ENCODE assay signal across 15 mouse cellular contexts in genomic region chr2:32835588-32835987, GRCm38 (mm10). TPM values are rescaled to one million over a fixed set of nuclear protein-coding genes. Genes with fewer than 3 reads are reported as not detected.
A peak's percentile ranks its signal among the peaks of the same experiment; 100 is the strongest.
DNase-seq lines count a peak whose midpoint lies in the region; ATAC-seq and TF ChIP-seq lines count a peak whose summit lies in the region.
"Had no signal": no experiment of that assay in that cellular context is flagged by ENCODE, and none has a peak within 500 bp of the region (broad histone marks: within the 10 kb centered on the region; RNA-seq: fewer than 3 reads in every experiment).

No protein-coding gene starts in this region.

- 0 out of 2 replicates have a peak overlapping the region, but pooled peaks have one; percentile 21 for H3K27ac ChIP-seq in forebrain, embryonic 14.5 days (ENCODE audit: low read depth, low read length)
- H3K27ac ChIP-seq in forebrain, embryonic 13.5 days, result no peak overlapping the region
- peak overlapping the region; percentile 55; the same call in 1 of the 2 replicates for H3K27ac ChIP-seq in intestine, embryonic 14.5 days (ENCODE audit: low read depth)
- no peak overlapping the region for H3K27ac ChIP-seq in intestine, postnatal 0 days (ENCODE audit: low read depth, low read length)
- H3K27ac ChIP-seq in lung, embryonic 16.5 days (ENCODE audit: low read length), result peak overlapping the region; percentile 86
- H3K27ac ChIP-seq: liver, embryonic 14.5 days had no signal

- no peaks in the 10 kb centered on the region for H3K27me3 ChIP-seq in forebrain, embryonic 14.5 days (replicated peaks; ENCODE audit: control insufficient read depth, insufficient read depth, low read length)
- H3K27me3 ChIP-seq in forebrain, embryonic 13.5 days, result no peaks in the 10 kb centered on the region
- H3K27me3 ChIP-seq in intestine, embryonic 14.5 days (replicated peaks; ENCODE audit: control insufficient read depth, insufficient read depth, low read length), result no peaks in the 10 kb centered on the region
- no peaks in the 10 kb centered on the region for H3K27me3 ChIP-seq in intestine, postnatal 0 days (replicated peaks; ENCODE audit: control insufficient read depth, insufficient read depth, low read length)
- no peaks in the 10 kb centered on the region for H3K27me3 ChIP-seq in lung, embryonic 16.5 days (ENCODE audit: control insufficient read depth, insufficient read depth, low read depth, low read length)
- no peaks in the 10 kb centered on the region for H3K27me3 ChIP-seq in myocyte (ENCODE audit: control insufficient read depth, insufficient read depth, insufficient read length)

- no peak for TF ChIP-seq CTCF in intestine, postnatal 0 days (IDR thresholded peaks at IDR 0.05; ENCODE audit: low read depth)

- TF ChIP-seq POLR2A in myocyte (IDR thresholded peaks at IDR 0.05; ENCODE audit: insufficient read length, low read depth), result no peak

- no peak for DNase-seq in forebrain, embryonic 14.5 days (ENCODE audit: low spot score)
- no peak for DNase-seq in intestine, embryonic 14.5 days (ENCODE audit: low spot score)
- DNase-seq in lung, postnatal 36 days, result no peak
- DNase-seq in urinary bladder, postnatal 4 days (ENCODE audit: low spot score in 2 of 2), result no peak
- DNase-seq: adrenal gland, postnatal 14 days; gastrocnemius, postnatal 36 days; kidney, adult 9 months; layer of hippocampus, adult 9-11 months; right cerebral cortex, adult 18-20 months; spleen, adult 18-20 months had no signal

- H3K79me2 ChIP-seq in myocyte (ENCODE audit: control insufficient read depth, insufficient read depth), result peaks cover 12% of the 10 kb centered on the region

- H3K4me1 ChIP-seq in forebrain, embryonic 14.5 days (ENCODE audit: control insufficient read depth, insufficient read depth, low read length), result peaks cover 2% of the 10 kb centered on the region; the same call in 1 of the 2 replicates
- peaks cover 10% of the 10 kb centered on the region; the same call in 1 of the 2 replicates for H3K4me1 ChIP-seq in forebrain, embryonic 13.5 days
- H3K4me1 ChIP-seq in intestine, embryonic 14.5 days (replicated peaks; ENCODE audit: control insufficient read depth, insufficient read depth, low read length), result peaks cover 11% of the 10 kb centered on the region
- no peaks in the 10 kb centered on the region for H3K4me1 ChIP-seq in intestine, postnatal 0 days (replicated peaks; ENCODE audit: control insufficient read depth, insufficient read depth, low read length)
- H3K4me1 ChIP-seq in lung, embryonic 16.5 days (replicated peaks; ENCODE audit: control insufficient read depth, insufficient read depth, low read length), result peaks cover 21% of the 10 kb centered on the region

- no peaks in the 10 kb centered on the region for H3K9me3 ChIP-seq in forebrain, embryonic 14.5 days (replicated peaks; ENCODE audit: control insufficient read depth, low read length)
- no peaks in the 10 kb centered on the region for H3K9me3 ChIP-seq in forebrain, embryonic 13.5 days (replicated peaks)
- H3K9me3 ChIP-seq in intestine, embryonic 14.5 days (ENCODE audit: control insufficient read depth, low read length), result no peaks in the 10 kb centered on the region
- no peaks in the 10 kb centered on the region for H3K9me3 ChIP-seq in intestine, postnatal 0 days (ENCODE audit: control insufficient read depth)
- no peaks in the 10 kb centered on the region for H3K9me3 ChIP-seq in lung, embryonic 16.5 days (ENCODE audit: control insufficient read depth, low read length)

- no peak overlapping the region for H3K4me2 ChIP-seq in forebrain, embryonic 14.5 days (ENCODE audit: low read length)
- no peak overlapping the region for H3K4me2 ChIP-seq in forebrain, embryonic 13.5 days
- no peak overlapping the region for H3K4me2 ChIP-seq in intestine, embryonic 14.5 days (ENCODE audit: low read length)
- H3K4me2 ChIP-seq in intestine, postnatal 0 days (replicated peaks; ENCODE audit: low read depth), result no peak overlapping the region
- no peak overlapping the region for H3K4me2 ChIP-seq in lung, embryonic 16.5 days (ENCODE audit: low read depth, low read length)
- H3K4me2 ChIP-seq in myocyte (ENCODE audit: low read depth), result peak overlapping the region; percentile 1

- no peaks in the 10 kb centered on the region for H3K36me3 ChIP-seq in forebrain, embryonic 14.5 days (ENCODE audit: control insufficient read depth, insufficient read depth, low read length)
- no peaks in the 10 kb centered on the region for H3K36me3 ChIP-seq in forebrain, embryonic 13.5 days (ENCODE audit: poor library complexity, severe bottlenecking)
- no peaks in the 10 kb centered on the region for H3K36me3 ChIP-seq in intestine, embryonic 14.5 days (ENCODE audit: control insufficient read depth, insufficient read depth, low read length)
- no peaks in the 10 kb centered on the region for H3K36me3 ChIP-seq in intestine, postnatal 0 days (ENCODE audit: control insufficient read depth, insufficient read depth)
- no peaks in the 10 kb centered on the region for H3K36me3 ChIP-seq in lung, embryonic 16.5 days (ENCODE audit: control insufficient read depth, insufficient read depth, low read length)
- no peaks in the 10 kb centered on the region for H3K36me3 ChIP-seq in myocyte (ENCODE audit: control insufficient read depth, insufficient read depth)

- no peak for ATAC-seq in forebrain, embryonic 14.5 days
- ATAC-seq in forebrain, embryonic 13.5 days, result no peak
- ATAC-seq in intestine, embryonic 14.5 days (replicated peaks; ENCODE audit: low FRiP score, low TSS enrichment, low read depth), result no peak
- ATAC-seq in intestine, postnatal 0 days, result no peak
- ATAC-seq in lung, embryonic 16.5 days (ENCODE audit: low read depth), result no peak

- no peak overlapping the region for H3K9ac ChIP-seq in forebrain, embryonic 14.5 days (ENCODE audit: low read length)
- H3K9ac ChIP-seq in forebrain, embryonic 13.5 days, result no peak overlapping the region
- H3K9ac ChIP-seq in intestine, embryonic 14.5 days (ENCODE audit: low read length), result no peak overlapping the region
- no peak overlapping the region for H3K9ac ChIP-seq in intestine, postnatal 0 days (ENCODE audit: low read depth, low read length)
- no peak overlapping the region for H3K9ac ChIP-seq in lung, embryonic 16.5 days (ENCODE audit: low read length)
- H3K9ac ChIP-seq: liver, embryonic 14.5 days had no signal

- no peak overlapping the region for H3ac ChIP-seq in myocyte (ENCODE audit: control insufficient read depth, insufficient read length)

- H3K4me3 ChIP-seq in forebrain, embryonic 14.5 days (ENCODE audit: low read depth, low read length), result no peak overlapping the region
- H3K4me3 ChIP-seq in forebrain, embryonic 13.5 days, result no peak overlapping the region
- no peak overlapping the region for H3K4me3 ChIP-seq in intestine, embryonic 14.5 days (ENCODE audit: low read depth, low read length)
- H3K4me3 ChIP-seq in intestine, postnatal 0 days (ENCODE audit: low read depth, low read length), result no peak overlapping the region
- H3K4me3 ChIP-seq in lung, embryonic 16.5 days (ENCODE audit: low read length), result no peak overlapping the region
- H3K4me3 ChIP-seq in myocyte, result no peak overlapping the region

TF ChIP-seq in myocyte, 11 proteins besides CTCF, POLR2A, EP300 and RAD21:
- TF ChIP-seq REST (IDR thresholded peaks at IDR 0.05; ENCODE audit: insufficient read depth, insufficient read length) (no peak), TCF3 (IDR thresholded peaks at IDR 0.05; ENCODE audit: insufficient read length, low read depth) (no peak), MAX (IDR thresholded peaks at IDR 0.05; ENCODE audit: low read depth) (no peak), CEBPB (IDR thresholded peaks at IDR 0.05; ENCODE audit: insufficient read depth, poor library complexity, severe bottlenecking) (no peak), USF1 (IDR thresholded peaks at IDR 0.05; ENCODE audit: low read depth) (no peak), SRF (IDR thresholded peaks at IDR 0.05; ENCODE audit: control insufficient read depth, insufficient read length, low read depth) (no peak), E2F4 (IDR thresholded peaks at IDR 0.05; ENCODE audit: insufficient read depth) (no peak), MYOG (IDR thresholded peaks at IDR 0.05; ENCODE audit: control insufficient read depth in 1 of 3, insufficient read depth in 1 of 3, insufficient read length in 2 of 3, low read depth in 2 of 3) (no peak), MYOD1 (IDR thresholded peaks at IDR 0.05; ENCODE audit: control insufficient read depth in 1 of 3, insufficient read length in 2 of 3, low read depth in 2 of 3) (no peak), POLR2AphosphoS2 (IDR thresholded peaks at IDR 0.05; ENCODE audit: insufficient read length, low read depth) (no peak), TCF12 (IDR thresholded peaks at IDR 0.05; ENCODE audit: insufficient read depth, poor library complexity, severe bottlenecking) (no peak)
TF ChIP-seq in myocyte: peak in this region for 0.

RNA-seq across cellular contexts. Expression of gene Stxbp1, which starts 11.5 kb away (rescaled TPM):
- 127 and 174 TPM in 2 replicates for polyA plus RNA-seq in forebrain, embryonic 14.5 days (2014; fragmentation: Nextera tagmentation; extraction: Ambion mirVana)
- 97.5 and 109 TPM in 2 replicates for polyA plus RNA-seq in forebrain, embryonic 13.5 days (2015; fragmentation: Nextera tagmentation; extraction: Ambion mirVana)
- polyA plus RNA-seq in intestine, embryonic 14.5 days (2014; fragmentation: Nextera tagmentation; extraction: Ambion mirVana), result 26.7 and 27.0 TPM in 2 replicates
- polyA plus RNA-seq in intestine, postnatal 0 days (2015; fragmentation: Nextera tagmentation; extraction: Ambion mirVana), result 12.1 and 12.2 TPM in 2 replicates
- 21.9 and 24.1 TPM in 2 replicates for polyA plus RNA-seq in lung, embryonic 16.5 days (2015; fragmentation: Nextera tagmentation; extraction: Ambion mirVana)
- 32.2 TPM for polyA plus RNA-seq in myocyte (2012; fragmentation: generic; extraction: Trizol)

RNA-seq across cellular contexts. Expression of gene Fam129b, which starts 40.3 kb away (rescaled TPM):
- 13.8 and 17.7 TPM in 2 replicates for polyA plus RNA-seq in forebrain, embryonic 14.5 days (2014; fragmentation: Nextera tagmentation; extraction: Ambion mirVana)
- polyA plus RNA-seq in forebrain, embryonic 13.5 days (2015; fragmentation: Nextera tagmentation; extraction: Ambion mirVana), result 21.1 and 23.7 TPM in 2 replicates
- polyA plus RNA-seq in intestine, embryonic 14.5 days (2014; fragmentation: Nextera tagmentation; extraction: Ambion mirVana), result 22.3 and 25.2 TPM in 2 replicates
- 13.9 and 15.3 TPM in 2 replicates for polyA plus RNA-seq in intestine, postnatal 0 days (2015; fragmentation: Nextera tagmentation; extraction: Ambion mirVana)
- 133 and 141 TPM in 2 replicates for polyA plus RNA-seq in lung, embryonic 16.5 days (2015; fragmentation: Nextera tagmentation; extraction: Ambion mirVana)
- polyA plus RNA-seq in myocyte (2012; fragmentation: generic; extraction: Trizol), result 204 TPM

RNA-seq across cellular contexts. Expression of gene Cfap157, which starts 51.4 kb away (rescaled TPM):
- polyA plus RNA-seq in forebrain, embryonic 14.5 days (2014; fragmentation: Nextera tagmentation; extraction: Ambion mirVana), result 0.17 and 0.30 TPM in 2 replicates
- 0.45 and 1.4 TPM in 2 replicates for polyA plus RNA-seq in forebrain, embryonic 13.5 days (2015; fragmentation: Nextera tagmentation; extraction: Ambion mirVana)
- polyA plus RNA-seq in intestine, embryonic 14.5 days (2014; fragmentation: Nextera tagmentation; extraction: Ambion mirVana), result 0.31 and 0.65 TPM in 2 replicates
- polyA plus RNA-seq in intestine, postnatal 0 days (2015; fragmentation: Nextera tagmentation; extraction: Ambion mirVana), result 0.47 and 0.76 TPM in 2 replicates
- 2.1 and 2.4 TPM in 2 replicates for polyA plus RNA-seq in lung, embryonic 16.5 days (2015; fragmentation: Nextera tagmentation; extraction: Ambion mirVana)
- 0.30 TPM for polyA plus RNA-seq in myocyte (2012; fragmentation: generic; extraction: Trizol)
- polyA plus RNA-seq: liver, embryonic 14.5 days had no signal

Comparison
In these comparisons a context has a peak if more than half of its experiments do, and no peak if none do; other contexts are left out.
1. H3K27ac ChIP-seq: peak in forebrain, embryonic 14.5 days (single experiment), intestine, embryonic 14.5 days (single experiment) and lung, embryonic 16.5 days (single experiment); none in forebrain, embryonic 13.5 days (single experiment) and intestine, postnatal 0 days (single experiment).